Mouse (Mus musculus) spleen, postnatal 14 days (tissue): ENCODE data around the gene Gm9048.
"Not testable (repeated sequence)": the region's sequence is repeated elsewhere in the genome, so short reads cannot be mapped to it uniquely, and the experiment has no call there.

Experiments
- DNase-seq, 2 experiments: peaks; one replicate each; pipeline ENCODE4 v3.0.0; 2021 to 2022; ENCODE audit warnings: low spot score in 2 of 2

Gm9048 gene

DNA sequence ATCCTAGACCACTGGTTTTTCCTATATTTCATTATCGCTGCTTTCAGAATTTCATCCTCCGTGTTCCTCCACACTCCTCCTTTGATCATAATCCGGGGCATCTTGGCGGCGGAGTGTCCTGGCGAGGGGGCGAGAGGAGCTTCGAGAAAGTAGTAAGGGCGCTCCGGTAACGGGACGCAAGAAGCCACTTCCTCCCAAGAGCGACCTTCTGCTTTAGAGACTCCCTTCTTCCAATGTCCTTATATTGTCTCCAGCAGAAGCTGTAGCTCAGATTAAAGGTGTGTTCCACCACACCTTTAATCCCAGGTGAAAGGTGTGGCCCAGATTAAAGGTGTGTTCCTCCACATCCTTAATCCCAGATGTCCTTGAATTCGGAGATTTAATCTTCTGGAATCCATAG lies at the start of gene Gm9048:
Gene Gm9048 (minus strand): TSS at position 101 of the 400 bp plus-strand sequence.
- not testable (repeated sequence) for DNase-seq

DNA sequence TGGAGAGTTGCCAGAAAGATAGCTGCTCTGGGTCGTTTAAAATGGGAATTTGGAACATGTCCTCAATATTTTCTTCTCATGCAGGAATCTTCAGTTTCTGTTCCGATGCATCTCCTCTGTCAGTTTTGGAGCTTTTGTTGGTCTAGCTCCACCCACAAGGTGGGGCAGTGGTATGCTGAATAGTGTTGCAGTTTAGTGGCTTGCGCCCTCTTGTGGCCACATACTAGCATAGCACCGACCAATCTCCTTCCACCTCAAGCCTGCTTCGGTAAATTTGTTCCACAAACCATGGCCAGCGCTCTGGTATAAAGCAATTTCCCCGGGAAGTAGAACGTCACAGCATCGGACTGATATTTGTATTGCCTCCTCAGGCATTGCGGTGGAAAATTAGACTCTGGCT lies 22.0 kb upstream of the Gm9048 start:
- DNase-seq, result peak; percentile 40 to 67

DNA sequence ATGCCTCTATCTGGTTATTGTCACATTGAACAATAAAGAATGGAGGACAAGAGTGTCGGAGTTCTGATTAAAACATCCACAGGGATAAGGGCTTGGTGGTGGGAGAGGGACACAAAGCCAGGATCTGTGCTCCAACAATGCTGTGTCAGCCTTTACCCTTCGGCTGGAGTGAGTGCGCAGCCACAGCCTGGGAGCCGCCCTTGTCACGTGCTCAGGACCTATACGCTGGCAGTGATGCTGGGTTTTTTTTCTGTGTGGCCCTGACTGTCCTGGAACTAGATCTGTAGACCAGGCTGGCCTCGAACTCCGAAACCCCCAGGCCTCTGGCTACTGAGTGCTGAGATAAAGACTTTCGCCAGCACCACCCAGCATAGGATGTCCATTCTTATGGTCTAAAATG lies 21.0 kb upstream of the Gm9048 start:
- no peak for DNase-seq

DNA sequence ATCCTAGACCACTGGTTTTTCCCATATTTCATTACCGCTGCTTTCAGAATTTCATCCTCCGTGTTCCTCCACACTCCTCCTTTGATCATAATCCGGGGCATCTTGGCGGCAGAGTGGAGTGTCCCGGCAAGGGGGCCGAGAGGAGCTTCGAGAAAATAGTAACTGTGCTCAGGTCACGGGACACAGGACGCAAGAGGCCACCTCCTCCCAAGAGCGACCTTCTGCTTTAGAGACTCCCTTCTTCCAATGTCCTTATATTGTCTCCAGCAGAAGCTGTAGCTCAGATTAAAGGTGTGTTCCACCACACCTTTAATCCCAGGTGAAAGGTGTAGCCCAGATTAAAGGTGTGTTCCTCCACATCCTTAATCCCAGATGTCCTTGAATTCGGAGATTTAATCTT lies 5.5 kb upstream of the Gm9048 start, which contains the start of gene Gm9049:
Gene Gm9049 (minus strand): TSS at position 101 of the 400 bp plus-strand sequence.
- not testable (repeated sequence) for DNase-seq

DNA sequence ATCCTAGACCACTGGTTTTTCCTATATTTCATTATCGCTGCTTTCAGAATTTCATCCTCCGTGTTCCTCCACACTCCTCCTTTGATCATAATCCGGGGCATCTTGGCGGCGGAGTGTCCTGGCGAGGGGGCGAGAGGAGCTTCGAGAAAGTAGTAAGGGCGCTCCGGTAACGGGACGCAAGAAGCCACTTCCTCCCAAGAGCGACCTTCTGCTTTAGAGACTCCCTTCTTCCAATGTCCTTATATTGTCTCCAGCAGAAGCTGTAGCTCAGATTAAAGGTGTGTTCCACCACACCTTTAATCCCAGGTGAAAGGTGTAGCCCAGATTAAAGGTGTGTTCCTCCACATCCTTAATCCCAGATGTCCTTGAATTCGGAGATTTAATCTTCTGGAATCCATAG lies 5.3 kb downstream of the Gm9048 start, which contains the start of gene Gm9046:
Gene Gm9046 (minus strand): TSS at position 101 of the 400 bp plus-strand sequence.
- not testable (repeated sequence) for DNase-seq

DNA sequence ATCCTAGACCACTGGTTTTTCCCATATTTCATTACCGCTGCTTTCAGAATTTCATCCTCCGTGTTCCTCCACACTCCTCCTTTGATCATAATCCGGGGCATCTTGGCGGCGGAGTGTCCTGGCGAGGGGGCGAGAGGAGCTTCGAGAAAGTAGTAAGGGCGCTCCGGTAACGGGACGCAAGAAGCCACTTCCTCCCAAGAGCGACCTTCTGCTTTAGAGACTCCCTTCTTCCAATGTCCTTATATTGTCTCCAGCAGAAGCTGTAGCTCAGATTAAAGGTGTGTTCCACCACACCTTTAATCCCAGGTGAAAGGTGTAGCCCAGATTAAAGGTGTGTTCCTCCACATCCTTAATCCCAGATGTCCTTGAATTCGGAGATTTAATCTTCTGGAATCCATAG lies 10.7 kb downstream of the Gm9048 start, which contains the start of gene Gm9045:
Gene Gm9045 (minus strand): TSS at position 101 of the 400 bp plus-strand sequence.
- not testable (repeated sequence) for DNase-seq

DNA sequence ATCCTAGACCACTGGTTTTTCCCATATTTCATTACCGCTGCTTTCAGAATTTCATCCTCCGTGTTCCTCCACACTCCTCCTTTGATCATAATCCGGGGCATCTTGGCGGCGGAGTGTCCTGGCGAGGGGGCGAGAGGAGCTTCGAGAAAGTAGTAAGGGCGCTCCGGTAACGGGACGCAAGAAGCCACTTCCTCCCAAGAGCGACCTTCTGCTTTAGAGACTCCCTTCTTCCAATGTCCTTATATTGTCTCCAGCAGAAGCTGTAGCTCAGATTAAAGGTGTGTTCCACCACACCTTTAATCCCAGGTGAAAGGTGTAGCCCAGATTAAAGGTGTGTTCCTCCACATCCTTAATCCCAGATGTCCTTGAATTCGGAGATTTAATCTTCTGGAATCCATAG lies 16.2 kb downstream of the Gm9048 start, which contains the start of gene Gm9044:
Gene Gm9044 (minus strand): TSS at position 101 of the 400 bp plus-strand sequence.
- not testable (repeated sequence) for DNase-seq

DNA sequence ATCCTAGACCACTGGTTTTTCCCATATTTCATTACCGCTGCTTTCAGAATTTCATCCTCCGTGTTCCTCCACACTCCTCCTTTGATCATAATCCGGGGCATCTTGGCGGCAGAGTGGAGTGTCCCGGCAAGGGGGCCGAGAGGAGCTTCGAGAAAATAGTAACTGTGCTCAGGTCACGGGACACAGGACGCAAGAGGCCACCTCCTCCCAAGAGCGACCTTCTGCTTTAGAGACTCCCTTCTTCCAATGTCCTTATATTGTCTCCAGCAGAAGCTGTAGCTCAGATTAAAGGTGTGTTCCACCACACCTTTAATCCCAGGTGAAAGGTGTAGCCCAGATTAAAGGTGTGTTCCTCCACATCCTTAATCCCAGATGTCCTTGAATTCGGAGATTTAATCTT lies 21.6 kb downstream of the Gm9048 start, which contains the start of gene Gm9040:
Gene Gm9040 (minus strand): TSS at position 101 of the 400 bp plus-strand sequence.
- DNase-seq, result not testable (repeated sequence)

DNA sequence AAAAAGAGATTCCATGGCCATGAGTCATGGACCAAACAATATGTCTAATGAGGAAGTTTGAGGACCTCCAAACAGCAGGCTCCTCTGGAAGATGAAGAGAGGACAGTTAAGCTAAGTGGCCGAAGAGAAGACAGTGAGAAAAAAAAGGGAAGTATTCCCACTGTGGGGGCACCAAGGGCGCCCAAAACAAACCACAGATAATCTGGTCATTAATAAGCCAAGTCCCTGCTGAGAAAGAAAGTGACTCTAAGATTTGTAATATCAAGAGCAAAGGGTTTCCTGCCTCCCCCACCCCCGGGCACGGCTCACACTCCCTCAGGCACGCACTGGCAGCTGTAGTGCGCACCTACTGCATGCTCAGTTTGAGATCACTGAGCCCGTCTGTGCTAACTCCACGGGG lies 29.5 kb downstream of the Gm9048 start:
- no peak for DNase-seq

DNA sequence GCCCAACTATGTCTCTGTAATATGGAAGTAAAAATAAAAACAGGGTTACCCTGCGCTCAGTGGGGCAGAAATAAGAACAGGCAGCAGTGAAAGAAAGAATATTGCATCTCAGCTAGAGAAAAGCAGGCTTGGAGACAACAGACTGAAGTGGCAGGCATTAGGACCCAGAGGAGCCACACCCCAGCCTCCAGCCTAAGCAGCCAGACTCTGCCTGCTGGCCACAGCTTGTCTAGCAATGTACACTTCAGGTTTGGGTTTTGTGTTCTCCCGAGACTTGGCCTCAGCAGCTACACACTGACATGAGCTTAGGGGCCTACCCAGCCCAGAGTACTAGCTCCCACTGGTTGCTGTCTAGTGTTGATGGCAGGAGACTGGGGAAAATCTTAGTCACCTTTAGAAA lies 46.3 kb downstream of the Gm9048 start:
- DNase-seq, result not testable (repeated sequence)
